ENCODE assay signal across 29 mouse cellular contexts in genomic region chr6:70910285-70910684, GRCm38 (mm10). TPM values are rescaled to one million over a fixed set of nuclear protein-coding genes. Genes with fewer than 3 reads are reported as not detected.
"Had no signal": no experiment of that assay in that cellular context is flagged by ENCODE, and none has a peak within 500 bp of the region (broad histone marks: within the 10 kb centered on the region; RNA-seq: fewer than 3 reads in every experiment).

No protein-coding gene starts in this region.

- H3K4me2 ChIP-seq: midbrain, embryonic 12.5 days; neural tube, embryonic 13.5 days; neural tube, embryonic 15.5 days had no signal

- H3K9me3 ChIP-seq: midbrain, embryonic 10.5 days; midbrain, embryonic 12.5 days; neural tube, embryonic 13.5 days; neural tube, embryonic 15.5 days; stomach, embryonic 15.5 days had no signal

- ATAC-seq: midbrain, embryonic 16.5 days had no signal

- H3K9ac ChIP-seq: lung, embryonic 14.5 days; midbrain, embryonic 12.5 days; neural tube, embryonic 13.5 days; neural tube, embryonic 15.5 days; stomach, embryonic 15.5 days had no signal

- H3K36me3 ChIP-seq: stomach, embryonic 15.5 days had no signal

- H3K27ac ChIP-seq: macrophage; midbrain, embryonic 10.5 days; midbrain, embryonic 12.5 days; neural tube, embryonic 13.5 days; neural tube, embryonic 15.5 days; stomach, embryonic 15.5 days; stomach, postnatal 0 days had no signal

- H3K27me3 ChIP-seq: neural tube, embryonic 15.5 days; stomach, embryonic 15.5 days had no signal

- DNase-seq: lung, adult 18-20 months; lung, embryonic 14.5 days; lung, postnatal 10 days; lung, postnatal 36 days; midbrain, embryonic 14.5 days; retina, postnatal 1 day; right cerebral cortex, adult 18-20 months; right cerebral cortex, postnatal 25 days; right cerebral cortex, postnatal 4 days; spleen, adult 18-20 months; thymus, adult 2 months; thymus, postnatal 25 days; thymus, postnatal 4 days had no signal

- H3K4me3 ChIP-seq: midbrain, embryonic 10.5 days; midbrain, embryonic 12.5 days; myocyte; neural tube, embryonic 13.5 days; neural tube, embryonic 15.5 days; stomach, embryonic 15.5 days had no signal

RNA-seq across cellular contexts. Expression of gene Tex37, which starts 8.4 kb away (rescaled TPM):
- total RNA-seq: megakaryocyte, adult 5-6 weeks; megakaryocyte-erythroid progenitor cell, adult 5-6 weeks had no signal
- polyA plus RNA-seq: liver, embryonic 16.5 days; lung, embryonic 14.5 days; lung, embryonic 16.5 days; macrophage; midbrain, embryonic 10.5 days; midbrain, embryonic 12.5 days; midbrain, embryonic 14.5 days; midbrain, embryonic 16.5 days; myocyte; neural tube, embryonic 11.5 days; neural tube, embryonic 13.5 days; neural tube, embryonic 15.5 days; small intestine, adult 2 months; stomach, embryonic 15.5 days; stomach, postnatal 0 days; urinary bladder, adult 2 months had no signal

RNA-seq across cellular contexts. Expression of gene Foxi3, which starts 46.0 kb away (rescaled TPM):
- total RNA-seq: megakaryocyte, adult 5-6 weeks; megakaryocyte-erythroid progenitor cell, adult 5-6 weeks had no signal
- polyA plus RNA-seq: liver, embryonic 16.5 days; lung, embryonic 14.5 days; lung, embryonic 16.5 days; macrophage; midbrain, embryonic 12.5 days; midbrain, embryonic 14.5 days; midbrain, embryonic 16.5 days; myocyte; neural tube, embryonic 11.5 days; neural tube, embryonic 13.5 days; neural tube, embryonic 15.5 days; small intestine, adult 2 months; stomach, embryonic 15.5 days; stomach, postnatal 0 days; urinary bladder, adult 2 months had no signal
